Mouse (Mus musculus) liver, embryonic 12.5 days (tissue): ENCODE data around the gene Lrrc49. TPM values are rescaled to one million over a fixed set of nuclear protein-coding genes. Genes with fewer than 3 reads are reported as not detected.

Source experiments
- ATAC-seq: fragments of 200-750 bp; cut with Nextera tagmentation; 2 replicates; pipeline ENCODE4 v1.8.0; 2017; ENCODE audit warnings: moderate number of reproducible peaks, mild to moderate bottlenecking, moderate library complexity
- H3K27ac ChIP-seq: fragments of 300-500 bp; sonication (generic); 2 replicates; pipeline ENCODE4 v1.5.1; 2016; ENCODE audit warnings: mild to moderate bottlenecking
- H3K27me3 ChIP-seq: fragments of 300-500 bp; sonication (generic); replicated peaks from 2 replicates; pipeline ENCODE4 v1.6.1; 2016; ENCODE audit warnings: mild to moderate bottlenecking, moderate library complexity
- H3K36me3 ChIP-seq: fragments of 300-500 bp; sonication (generic); 2 replicates; pipeline ENCODE4 v1.6.1; 2016; ENCODE audit warnings: mild to moderate bottlenecking, moderate library complexity
- H3K4me1 ChIP-seq: fragments of 300-500 bp; sonication (generic); 2 replicates; pipeline ENCODE4 v1.6.1; 2016
- H3K4me2 ChIP-seq: fragments of 300-500 bp; sonication (generic); 2 replicates; pipeline ENCODE4 v1.6.1; 2016; ENCODE audit warnings: mild to moderate bottlenecking, moderate library complexity
- H3K4me3 ChIP-seq: fragments of 300-500 bp; sonication (generic); 2 replicates; pipeline ENCODE4 v1.5.1; 2016; ENCODE audit warnings: mild to moderate bottlenecking, moderate library complexity
- H3K9ac ChIP-seq: fragments of 300-500 bp; sonication (generic); 2 replicates; pipeline ENCODE4 v1.6.1; 2016; ENCODE audit warnings: mild to moderate bottlenecking, moderate library complexity
- H3K9me3 ChIP-seq: fragments of 300-500 bp; sonication (generic); replicated peaks from 2 replicates; pipeline ENCODE4 v1.6.1; 2016; ENCODE audit warnings: mild to moderate bottlenecking, moderate library complexity
- WGBS: fragments of 180-500 bp; shearing (Covaris S2); methylation state at CpG from one replicate; pipeline ENCODE4 v1.1.7; 2016; ENCODE audit not compliant: insufficient replicate concordance; 5-methylcytosine and 5-hydroxymethylcytosine counted together
- polyA plus RNA-seq: library from polyadenylated mRNA; unstranded; fragments of >200 nt; fragmentation: Nextera tagmentation; extraction: Ambion mirVana; gene quantifications from 2 replicates; pipeline ENCODE4 v1.2.1, GENCODE M21; 2016

Gene Lrrc49
- polyA plus RNA-seq, 1 experiment from 2014 or later = 2.0 TPM

- ATAC-seq = no peak
- Histone ChIP-seq H3K36me3 (no peaks in the 10 kb centered on the region), H3K9me3 (no peaks in the 10 kb centered on the region), H3K9ac (no peak overlapping the region), H3K4me2 (no peak overlapping the region), H3K27me3 (peaks cover 3% of the 10 kb centered on the region; the same call in 1 of the 2 replicates), H3K4me3 (no peak overlapping the region), H3K4me1 (no peaks in the 10 kb centered on the region), H3K27ac (no peak overlapping the region)
- whole genome bisulfite sequencing = 59% methylated on average over 9 of the region's 9 CpGs
These were observed 126.2 kb downstream of the Lrrc49 start for GRCm38 (mm10) chr9:60561641-60562289.

DNA sequence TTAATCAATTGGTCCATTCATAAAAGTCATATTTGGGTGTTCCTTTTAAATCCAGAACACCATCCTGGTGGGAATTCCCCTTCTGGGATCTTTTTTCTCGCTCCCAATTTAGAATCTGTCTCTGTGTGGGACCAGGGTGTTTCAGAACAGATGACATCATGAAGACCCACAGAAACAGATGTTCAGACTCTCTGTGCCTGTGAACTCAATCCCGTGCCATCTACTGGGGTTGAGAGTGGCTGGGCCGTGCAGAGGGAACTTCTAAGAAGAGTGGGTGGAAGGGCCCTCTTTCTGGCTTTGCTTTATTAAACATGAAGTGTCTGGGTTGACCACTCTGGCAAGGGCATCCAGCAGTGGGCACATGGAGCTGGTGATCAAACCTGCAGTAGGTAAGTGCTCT lies 129.5 kb downstream of the Lrrc49 start:
- Histone ChIP-seq H3K4me2 (no peak overlapping the region), H3K4me3 (no peak overlapping the region), H3K27me3 (no peaks in the 10 kb centered on the region; the same call in 1 of the 2 replicates), H3K9me3 (no peaks in the 10 kb centered on the region), H3K9ac (no peak overlapping the region), H3K4me1 (no peaks in the 10 kb centered on the region), H3K27ac (no peak overlapping the region), H3K36me3 (no peaks in the 10 kb centered on the region)
- WGBS = 64% methylated on average over 3 of the region's 3 CpGs
- ATAC-seq = no peak

DNA sequence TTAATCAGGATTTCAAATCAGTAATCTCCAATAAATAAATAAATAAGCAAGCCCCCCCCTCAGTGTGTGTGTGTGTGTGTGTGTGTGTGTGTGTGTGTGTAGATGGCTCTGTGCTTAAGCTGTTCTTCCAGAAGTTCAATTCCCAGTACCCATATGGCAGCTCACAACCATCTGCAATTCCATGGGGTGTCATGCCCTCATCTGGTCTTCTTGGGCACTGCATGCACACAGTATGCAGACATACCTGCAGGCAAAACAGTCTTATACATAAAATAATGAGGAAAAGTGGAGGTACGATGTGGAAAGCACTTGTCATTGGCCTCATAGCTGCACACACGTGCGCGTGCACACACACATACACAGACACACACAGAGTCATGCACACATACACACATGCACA lies 136.7 kb downstream of the Lrrc49 start:
- no peaks in the 10 kb centered on the region for H3K27me3 ChIP-seq
- no peak overlapping the region for H3K4me3 ChIP-seq
- H3K4me1 ChIP-seq = peaks cover 1% of the 10 kb centered on the region
- 82% methylated on average over 4 of the region's 4 CpGs for WGBS
- no peak overlapping the region for H3K4me2 ChIP-seq
- H3K9me3 ChIP-seq = no peaks in the 10 kb centered on the region
- H3K9ac ChIP-seq = no peak overlapping the region
- no peak for ATAC-seq
- H3K27ac ChIP-seq = no peak overlapping the region
- H3K36me3 ChIP-seq = no peaks in the 10 kb centered on the region

DNA sequence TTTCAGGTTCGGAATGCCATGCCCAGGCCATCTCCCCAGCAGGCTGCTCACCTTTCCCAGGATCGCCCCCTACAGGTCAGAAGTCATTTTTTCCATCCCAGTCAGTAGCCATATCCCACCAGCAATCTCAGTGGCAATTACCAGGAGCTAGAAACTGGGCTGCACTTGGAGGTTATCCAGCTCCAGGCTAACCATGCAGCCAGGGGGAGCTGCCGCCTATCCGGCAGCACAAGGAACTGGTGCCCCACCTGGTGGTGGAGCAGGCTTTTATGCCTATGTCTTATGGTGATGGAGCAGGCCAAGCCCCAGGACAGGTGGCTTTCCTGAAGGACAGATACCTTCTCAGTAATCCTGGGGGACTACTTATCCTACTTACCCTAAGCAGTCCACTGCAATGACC lies 139.8 kb downstream of the Lrrc49 start:
- Histone ChIP-seq H3K4me2 (no peak overlapping the region), H3K27ac (no peak overlapping the region), H3K27me3 (no peaks in the 10 kb centered on the region), H3K9me3 (no peaks in the 10 kb centered on the region), H3K4me1 (peaks cover 18% of the 10 kb centered on the region), H3K36me3 (no peaks in the 10 kb centered on the region), H3K9ac (no peak overlapping the region), H3K4me3 (no peak overlapping the region)
- 29% methylated on average over 4 of the region's 4 CpGs for WGBS
- no peak for ATAC-seq

DNA sequence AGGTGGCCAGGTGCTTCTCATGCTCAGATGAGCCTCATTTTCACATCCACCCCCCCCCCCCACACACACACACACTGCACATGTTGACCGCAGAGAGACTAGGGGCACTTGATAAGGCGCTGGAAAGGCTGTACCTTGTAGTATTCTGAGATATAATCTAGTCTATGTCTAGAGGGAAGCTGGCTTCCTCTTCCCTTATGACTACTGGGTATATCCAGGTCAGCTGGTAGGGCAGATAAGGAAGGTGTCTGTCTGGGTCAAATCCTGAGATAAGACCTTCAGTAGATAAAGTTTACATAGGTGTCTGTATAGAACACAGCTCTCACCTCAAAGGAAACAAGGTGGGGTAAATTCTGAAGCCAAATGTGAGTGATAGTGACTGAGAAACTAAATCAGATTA lies 141.8 kb downstream of the Lrrc49 start:
- no peak overlapping the region for H3K4me3 ChIP-seq
- no peaks in the 10 kb centered on the region for H3K9me3 ChIP-seq
- peaks cover 18% of the 10 kb centered on the region for H3K4me1 ChIP-seq
- no peaks in the 10 kb centered on the region for H3K36me3 ChIP-seq
- H3K27me3 ChIP-seq = no peaks in the 10 kb centered on the region
- no peak overlapping the region for H3K27ac ChIP-seq
- H3K9ac ChIP-seq = no peak overlapping the region
- no peak overlapping the region for H3K4me2 ChIP-seq
- 13% methylated on average over 2 of the region's 2 CpGs for WGBS
- ATAC-seq = 0 out of 2 replicates have a peak, but pooled peaks have one; percentile 24

DNA sequence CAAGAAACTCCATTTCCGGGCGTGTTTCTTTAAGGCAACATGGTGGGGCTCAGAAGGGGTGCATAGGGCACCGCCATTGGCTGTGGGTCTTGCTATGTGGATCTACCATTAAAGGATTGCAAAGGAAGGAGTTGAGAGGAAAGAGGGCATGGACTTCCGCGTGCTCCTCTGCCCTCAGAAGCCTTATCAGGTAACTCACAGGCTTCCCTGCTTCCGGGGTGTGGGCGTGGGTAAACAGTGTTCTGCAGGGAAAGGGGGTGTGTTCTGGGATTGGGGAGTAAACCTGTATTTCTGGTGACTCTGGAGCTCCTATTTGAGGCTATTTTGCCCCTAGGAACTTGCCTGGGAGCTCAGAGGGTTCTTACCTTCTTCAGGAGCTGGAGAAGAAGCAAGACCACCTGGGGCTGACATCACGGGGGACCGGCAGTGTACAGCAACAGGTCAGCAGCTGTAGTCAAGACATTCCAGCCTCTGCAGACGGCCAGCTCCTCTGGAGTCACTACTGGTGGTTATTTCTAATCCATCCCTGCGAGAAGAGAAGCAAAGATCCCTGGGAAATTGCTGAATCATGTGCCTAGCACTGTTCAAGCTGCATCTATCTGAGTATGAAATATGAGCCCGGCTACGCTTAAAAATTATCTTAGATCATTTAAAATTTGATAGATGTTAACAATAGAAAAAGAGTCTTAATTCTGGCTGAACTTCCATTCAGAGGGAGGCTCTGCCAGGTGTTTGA lies 142.4 kb downstream of the Lrrc49 start:
- Histone ChIP-seq H3K27ac (0 out of 2 replicates have a peak overlapping the region, but pooled peaks have one; percentile 32), H3K36me3 (no peaks in the 10 kb centered on the region), H3K9me3 (no peaks in the 10 kb centered on the region), H3K9ac (no peak overlapping the region), H3K4me3 (no peak overlapping the region), H3K4me1 (peaks cover 18% of the 10 kb centered on the region), H3K4me2 (peak overlapping the region; percentile 50), H3K27me3 (no peaks in the 10 kb centered on the region)
- ATAC-seq = peak; percentile 81
- 31% methylated on average over 13 of the region's 13 CpGs for WGBS

DNA sequence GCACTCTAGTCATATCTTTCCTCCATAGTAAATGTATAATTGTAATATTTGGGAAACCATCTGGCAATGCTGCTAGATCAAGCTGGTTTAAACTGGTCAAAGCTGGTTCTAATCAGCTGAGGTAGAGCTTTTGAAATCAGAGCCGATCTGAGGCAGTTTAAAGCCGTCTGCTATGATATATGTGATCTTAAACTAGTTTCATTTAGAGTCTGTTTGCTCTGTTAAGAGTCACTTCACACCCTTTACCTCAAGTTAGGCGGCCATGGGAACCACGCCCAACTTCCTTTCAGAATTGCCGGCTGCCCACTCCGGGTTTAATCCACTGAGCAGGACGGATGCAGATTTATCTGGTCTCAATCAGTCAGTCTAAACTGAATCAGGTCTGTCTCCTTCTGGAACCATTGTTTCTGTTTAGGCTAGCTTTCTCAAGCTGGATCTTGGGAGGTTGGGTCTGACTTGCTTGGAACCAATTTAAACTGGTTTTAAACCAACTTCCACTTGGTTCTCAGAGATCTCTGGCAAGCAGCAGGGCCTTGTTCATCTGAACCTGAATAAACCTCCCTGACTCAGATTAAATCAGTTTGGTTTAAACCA lies 144.4 kb downstream of the Lrrc49 start:
- Histone ChIP-seq H3K36me3 (no peaks in the 10 kb centered on the region), H3K27ac (no peak overlapping the region), H3K4me3 (no peak overlapping the region), H3K9me3 (no peaks in the 10 kb centered on the region), H3K4me2 (no peak overlapping the region), H3K4me1 (peaks cover 18% of the 10 kb centered on the region), H3K9ac (no peak overlapping the region), H3K27me3 (no peaks in the 10 kb centered on the region)
- WGBS = 56% methylated on average over 7 of the region's 7 CpGs
- ATAC-seq = no peak

GRCm38 (mm10) chr9:60530310-60530709 lies 157.6 kb downstream of the Lrrc49 start:
- H3K27me3 ChIP-seq = peaks cover 5% of the 10 kb centered on the region; the same call in 1 of the 2 replicates
- no peak overlapping the region for H3K27ac ChIP-seq
- ATAC-seq = no peak
- H3K4me2 ChIP-seq = no peak overlapping the region
- no peaks in the 10 kb centered on the region for H3K9me3 ChIP-seq
- H3K9ac ChIP-seq = no peak overlapping the region
- no peaks in the 10 kb centered on the region for H3K36me3 ChIP-seq
- H3K4me1 ChIP-seq = no peaks in the 10 kb centered on the region
- no peak overlapping the region for H3K4me3 ChIP-seq
- 69% methylated on average over 12 of the region's 12 CpGs for WGBS

DNA sequence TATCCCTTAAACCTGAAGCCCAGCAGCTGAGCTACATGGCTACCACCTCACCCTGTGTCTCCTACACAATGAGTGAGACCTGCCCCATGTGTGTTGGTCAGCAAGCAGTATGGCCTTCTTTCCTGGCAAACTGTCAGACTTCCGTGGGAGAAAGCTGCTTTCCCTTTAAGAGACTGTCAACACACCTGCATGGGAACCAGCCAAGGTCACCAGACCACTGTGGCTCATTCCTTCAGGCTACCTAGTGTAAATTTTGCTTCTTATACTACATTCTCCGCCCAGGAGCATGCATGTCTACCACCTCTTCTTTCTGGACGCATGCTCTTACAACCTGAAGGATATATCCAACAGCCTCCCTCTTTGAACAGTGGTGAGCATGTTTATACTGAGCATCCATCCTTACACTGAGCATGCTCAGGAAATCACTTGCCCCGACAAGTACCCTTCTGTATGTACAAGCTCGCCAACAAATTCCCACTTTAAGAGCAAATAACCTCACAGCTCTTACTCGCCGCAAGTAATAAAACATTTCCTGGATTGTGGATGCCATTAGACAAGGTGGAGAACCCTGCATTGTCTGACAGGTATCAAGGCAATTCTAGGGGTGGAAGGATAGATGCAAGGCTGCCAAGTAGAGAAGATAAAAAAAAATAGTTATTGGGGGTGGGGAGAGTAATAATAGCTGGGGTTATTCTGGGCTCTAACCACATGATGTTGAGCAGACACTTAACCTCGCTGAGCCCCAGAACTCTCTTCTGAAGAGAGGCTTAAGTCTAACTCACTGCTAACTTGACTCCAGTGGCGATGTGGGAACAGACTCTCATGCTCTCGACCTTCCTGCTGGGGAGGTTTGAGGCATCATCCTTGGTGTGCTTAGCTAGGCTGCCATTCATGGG lies 158.4 kb downstream of the Lrrc49 start:
- Histone ChIP-seq H3K9me3 (no peaks in the 10 kb centered on the region), H3K27ac (no peak overlapping the region), H3K27me3 (peaks cover 5% of the 10 kb centered on the region; the same call in 1 of the 2 replicates), H3K4me2 (no peak overlapping the region), H3K9ac (no peak overlapping the region), H3K36me3 (no peaks in the 10 kb centered on the region), H3K4me1 (no peaks in the 10 kb centered on the region), H3K4me3 (no peak overlapping the region)
- no peak for ATAC-seq
- WGBS = 63% methylated on average over 10 of the region's 10 CpGs

- WGBS = 46% methylated on average over 3 of the region's 3 CpGs
- Histone ChIP-seq H3K4me1 (no peaks in the 10 kb centered on the region), H3K27me3 (peaks cover 5% of the 10 kb centered on the region; the same call in 1 of the 2 replicates), H3K4me2 (no peak overlapping the region), H3K4me3 (no peak overlapping the region), H3K9ac (no peak overlapping the region), H3K36me3 (no peaks in the 10 kb centered on the region), H3K27ac (no peak overlapping the region), H3K9me3 (no peaks in the 10 kb centered on the region)
- ATAC-seq = no peak
These were observed 159.7 kb downstream of the Lrrc49 start for GRCm38 (mm10) chr9:60528269-60528668.

DNA sequence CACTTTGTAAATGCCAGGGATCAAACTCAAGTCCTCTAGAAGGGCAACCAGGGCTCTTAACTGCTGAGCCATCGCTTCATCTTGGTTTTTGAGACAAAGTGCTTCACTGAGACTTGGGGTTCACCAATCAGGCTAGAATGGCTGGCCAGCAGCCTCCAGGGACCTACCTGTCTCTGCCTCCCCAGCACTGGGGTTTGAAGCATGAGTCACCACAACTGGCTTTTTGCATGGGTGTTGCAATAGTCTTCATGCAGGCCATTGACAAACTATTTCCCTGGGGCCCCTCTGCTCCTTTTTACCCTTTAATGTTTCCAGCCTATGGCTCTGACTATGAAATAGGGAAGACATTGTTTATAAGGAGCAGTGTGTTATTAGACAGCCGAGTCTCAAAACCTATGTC lies 160.1 kb downstream of the Lrrc49 start:
- Histone ChIP-seq H3K4me2 (no peak overlapping the region), H3K27me3 (peaks cover 5% of the 10 kb centered on the region; the same call in 1 of the 2 replicates), H3K4me3 (no peak overlapping the region), H3K27ac (no peak overlapping the region), H3K9me3 (no peaks in the 10 kb centered on the region), H3K9ac (no peak overlapping the region), H3K4me1 (no peaks in the 10 kb centered on the region), H3K36me3 (no peaks in the 10 kb centered on the region)
- no peak for ATAC-seq
- whole genome bisulfite sequencing = 66% methylated on average over 2 of the region's 2 CpGs
